Mouse (Mus musculus) adrenal gland, postnatal 25 days (tissue): ENCODE measurements at regions not wholly inside any gene's neighbourhood (a gene's known extent, or its start where the extent isn't known, plus 50 kb on each side); places are given as distances from the start of the nearest gene placed in this dataset.

Experiments
- DNase-seq: peaks from one replicate; pipeline ENCODE4 v3.0.0; 2021; ENCODE audit warnings: mixed read lengths

DNA sequence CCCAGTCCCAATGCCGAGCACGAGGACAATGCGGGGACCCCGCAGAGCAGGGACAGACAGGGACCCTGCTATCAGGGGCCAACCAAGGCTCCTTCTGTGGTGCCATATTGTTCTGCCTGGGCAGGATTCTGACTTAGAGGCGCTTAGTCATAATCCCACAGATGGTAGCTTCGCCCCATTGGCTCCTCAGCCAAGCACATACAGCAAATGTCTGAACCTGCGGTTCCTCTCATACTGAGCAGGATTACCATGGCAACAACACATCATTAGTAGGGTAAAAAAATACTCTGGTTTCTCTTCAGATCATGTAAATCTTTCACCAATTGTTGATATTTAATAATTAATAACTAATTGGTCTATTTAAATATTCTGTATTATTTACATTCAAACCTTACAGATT is 2140.3 kb upstream of the Cdh20 start:
- DNase-seq = peak; percentile 92

GRCm38 (mm10) chr1:102644379-102644778 is 2123.9 kb upstream of the Cdh20 start:
- no peak for DNase-seq

DNA sequence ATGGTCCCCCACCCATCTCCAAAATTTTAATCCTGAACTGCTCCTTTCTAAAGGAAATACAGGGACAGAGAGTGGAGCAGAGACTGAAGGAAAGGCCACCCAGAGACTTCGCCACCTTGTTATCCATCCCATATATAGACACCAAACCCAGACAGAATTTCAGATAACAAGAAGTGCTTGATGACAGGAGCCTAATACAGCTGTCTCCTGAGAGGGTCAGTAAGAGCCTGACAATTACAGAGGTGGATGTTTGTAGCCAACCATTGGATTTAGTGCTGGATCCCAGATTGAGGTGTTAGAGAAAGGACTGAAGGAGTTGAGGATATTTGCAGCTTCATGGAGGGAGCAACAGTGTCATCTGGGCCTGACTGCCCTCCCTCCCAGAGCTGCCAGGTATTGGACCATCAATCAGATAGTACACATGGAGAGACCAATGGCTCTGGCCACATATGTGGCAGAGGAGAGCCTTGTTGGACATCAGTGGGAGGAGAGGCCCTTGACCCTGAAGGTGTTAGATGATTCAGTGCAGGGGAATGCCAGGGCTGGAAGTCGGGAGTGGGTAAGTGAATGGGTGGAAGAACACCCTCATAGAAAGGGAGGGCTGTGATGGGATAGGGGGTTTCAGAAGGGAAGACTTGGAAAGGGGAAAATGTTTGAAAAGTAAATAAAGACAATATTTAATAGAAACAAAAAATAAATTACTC is 2080.8 kb upstream of the Cdh20 start:
- DNase-seq = no peak

DNA sequence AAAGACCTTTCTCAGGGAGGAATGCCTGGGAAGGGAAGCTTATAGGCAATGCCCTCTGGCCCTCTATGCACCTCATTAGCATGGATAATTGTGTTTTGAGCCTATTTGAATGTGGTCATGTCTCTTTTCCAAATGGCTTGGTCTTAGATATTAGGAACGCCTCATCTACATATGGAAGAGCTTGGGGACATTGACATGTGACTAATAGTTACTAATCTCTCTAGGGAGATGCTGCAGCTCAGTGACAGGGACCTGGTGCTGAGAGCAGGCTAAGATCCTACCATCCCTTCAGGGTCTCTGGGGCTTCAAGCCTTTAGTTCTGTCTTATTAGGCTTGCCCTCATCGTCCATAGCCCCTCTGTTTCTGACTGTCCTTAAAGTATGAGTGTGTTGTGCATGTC is 2051.9 kb upstream of the Cdh20 start:
- DNase-seq = no peak

DNA sequence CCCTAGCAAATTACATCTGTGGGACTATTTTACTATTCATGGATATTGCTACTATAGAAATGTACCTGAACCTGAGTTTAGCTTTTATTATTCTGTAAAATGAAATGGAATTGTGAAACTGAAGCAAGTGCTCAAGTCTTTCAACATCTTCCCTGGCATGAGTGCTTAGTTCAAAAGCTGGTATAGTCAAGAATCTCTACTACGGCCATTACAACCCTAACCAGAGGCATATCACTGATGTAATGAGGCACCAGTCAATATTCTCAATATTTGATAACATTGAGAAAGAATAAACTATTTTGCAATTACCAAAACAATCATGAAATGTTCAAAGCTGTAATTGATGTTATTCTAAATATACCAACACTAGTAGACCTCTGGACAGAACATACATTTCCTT is 2034.3 kb upstream of the Cdh20 start:
- no peak for DNase-seq

DNA sequence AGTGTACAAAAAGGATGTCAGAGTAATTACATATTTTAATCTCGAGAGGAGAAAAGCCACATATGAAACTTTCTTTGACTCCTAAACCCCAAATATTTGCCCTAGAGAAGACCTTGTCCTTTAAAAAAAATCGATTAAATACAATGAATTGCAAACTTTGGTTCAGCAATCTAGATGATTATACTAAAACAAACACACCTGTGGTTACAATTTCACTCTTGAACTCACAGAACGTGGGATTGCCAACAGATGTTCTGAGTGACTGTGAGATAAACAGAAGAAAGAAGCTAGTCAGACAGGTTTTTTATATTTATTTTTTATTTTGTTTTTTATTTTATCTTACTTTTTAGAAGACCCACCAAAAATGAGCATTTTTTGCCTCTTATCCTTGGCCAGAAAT is 2032.9 kb upstream of the Cdh20 start:
- no peak for DNase-seq

DNA sequence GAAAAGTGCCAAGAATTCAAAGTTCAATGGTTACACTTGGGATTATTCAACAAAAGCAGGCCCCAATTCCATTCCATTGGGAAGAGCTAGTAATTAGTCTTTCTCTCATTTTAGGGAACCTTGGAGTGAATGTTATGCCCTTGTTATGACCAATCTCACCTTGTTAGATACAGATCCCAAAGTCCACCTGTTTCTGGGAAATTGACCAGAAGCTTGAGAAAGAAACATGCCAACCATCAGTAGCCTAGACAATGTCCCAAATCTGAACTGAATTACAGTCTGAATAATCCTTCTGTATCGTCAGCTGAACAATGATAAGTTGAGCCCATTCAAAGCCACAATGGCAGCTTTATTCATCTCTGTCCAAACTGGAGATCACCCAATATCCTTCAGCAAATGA is 2010.4 kb upstream of the Cdh20 start:
- no peak for DNase-seq
